Mouse (Mus musculus): ENCODE measurements around the gene Rangrf. TPM values are rescaled to one million over a fixed set of nuclear protein-coding genes. Genes with fewer than 3 reads are reported as not detected.
"Not testable (repeated sequence)": the region's sequence is repeated elsewhere in the genome, so short reads cannot be mapped to it uniquely, and the experiment has no call there.

The Rangrf gene
- polyA plus RNA-seq, 1 experiment from 2014 or later, result 62.2 TPM

GRCm38 (mm10) chr11:68973250-68974058 is 1.5 kb downstream of the Rangrf start:
- not testable (repeated sequence) for H3K27ac ChIP-seq; H3K36me3 ChIP-seq; H3K27me3 ChIP-seq (replicated peaks); H3K9me3 ChIP-seq
- Histone ChIP-seq H3K9ac (peak overlapping the region; percentile 21; the same call in 1 of the 2 replicates), H3K4me2 (replicated peaks) (peak overlapping the region; percentile 68), H3K4me1 (replicated peaks) (peaks cover 14% of the 10 kb centered on the region), H3K4me3 (replicated peaks) (peak overlapping the region; percentile 39)
- peak; percentile 93 for ATAC-seq
- under 1% methylated on average over 38 of the region's 38 CpGs for whole genome bisulfite sequencing

- 78% methylated on average over 4 of the region's 4 CpGs for WGBS
- ATAC-seq, result no peak
These were observed 4.8 kb downstream of the Rangrf start for GRCm38 (mm10) chr11:68970232-68970631.

GRCm38 (mm10) chr11:68968752-68969151 is 6.2 kb downstream of the Rangrf start:
- peak overlapping the region; percentile 96; the same call in 1 of the 2 replicates for H3K4me2 ChIP-seq (replicated peaks)
- WGBS, result 86% methylated on average over 11 of the region's 11 CpGs
- no peak overlapping the region for H3K4me3 ChIP-seq (replicated peaks)

More at GRCm38 (mm10) chr11:68970232-68970631, 4.8 kb downstream of the Rangrf start:
- no peak overlapping the region for H3K4me2 ChIP-seq (replicated peaks)
- H3K9me3 ChIP-seq, result no peaks in the 10 kb centered on the region
- no peak overlapping the region for H3K27ac ChIP-seq
- no peaks in the 10 kb centered on the region for H3K27me3 ChIP-seq (replicated peaks)
- H3K4me3 ChIP-seq (replicated peaks), result no peak overlapping the region
- H3K9ac ChIP-seq, result no peak overlapping the region
- no peaks in the 10 kb centered on the region for H3K36me3 ChIP-seq
- peaks cover 23% of the 10 kb centered on the region for H3K4me1 ChIP-seq (replicated peaks)

GRCm38 (mm10) chr11:68967337-68968282 is 7.4 kb downstream of the Rangrf start, which contains the start of gene Slc25a35:
Gene Slc25a35, plus strand, starts transcription at chr11:68968131.
- peaks cover 20% of the 10 kb centered on the region for H3K4me1 ChIP-seq (replicated peaks)
- WGBS, result under 1% methylated on average over 50 of the region's 50 CpGs
- H3K27ac ChIP-seq, result 0 out of 2 replicates have a peak within 1 kb of the TSS, but pooled peaks have one; percentile 19
- peak within 1 kb of the TSS; percentile 53 for H3K4me3 ChIP-seq (replicated peaks)
- no peaks in the 10 kb centered on the region for H3K36me3 ChIP-seq
- H3K9me3 ChIP-seq, result no peaks in the 10 kb centered on the region
- peak; percentile 98 for ATAC-seq
- peak within 1 kb of the TSS; percentile 50 for H3K9ac ChIP-seq
- peak within 1 kb of the TSS; percentile 96 for H3K4me2 ChIP-seq (replicated peaks)
- H3K27me3 ChIP-seq (replicated peaks), result no peaks in the 10 kb centered on the region

More at GRCm38 (mm10) chr11:68968752-68969151, 6.2 kb downstream of the Rangrf start:
- Histone ChIP-seq H3K9me3 (no peaks in the 10 kb centered on the region), H3K36me3 (no peaks in the 10 kb centered on the region), H3K9ac (no peak overlapping the region), H3K27me3 (replicated peaks) (no peaks in the 10 kb centered on the region), H3K4me1 (replicated peaks) (peaks cover 23% of the 10 kb centered on the region), H3K27ac (no peak overlapping the region)
- ATAC-seq, result no peak

- Histone ChIP-seq H3K9ac (no peak overlapping the region), H3K4me1 (replicated peaks) (peaks cover 14% of the 10 kb centered on the region), H3K4me3 (replicated peaks) (no peak overlapping the region), H3K9me3 (no peaks in the 10 kb centered on the region), H3K4me2 (replicated peaks) (no peak overlapping the region), H3K27ac (no peak overlapping the region), H3K27me3 (replicated peaks) (no peaks in the 10 kb centered on the region), H3K36me3 (no peaks in the 10 kb centered on the region)
- ATAC-seq, result no peak
- WGBS, result 41% methylated on average over 1 of the region's 1 CpGs
These were observed 8.4 kb downstream of the Rangrf start for GRCm38 (mm10) chr11:68966554-68966953.

GRCm38 (mm10) chr11:68965845-68966244 is 9.1 kb downstream of the Rangrf start:
- H3K27me3 ChIP-seq (replicated peaks), result no peaks in the 10 kb centered on the region
- no peaks in the 10 kb centered on the region for H3K9me3 ChIP-seq
- H3K4me2 ChIP-seq (replicated peaks), result no peak overlapping the region
- no peak overlapping the region for H3K27ac ChIP-seq
- no peak overlapping the region for H3K4me3 ChIP-seq (replicated peaks)
- 31% methylated on average over 3 of the region's 3 CpGs for WGBS
- no peaks in the 10 kb centered on the region for H3K36me3 ChIP-seq
- no peak for ATAC-seq
- peaks cover 14% of the 10 kb centered on the region for H3K4me1 ChIP-seq (replicated peaks)
- no peak overlapping the region for H3K9ac ChIP-seq

- no peaks in the 10 kb centered on the region for H3K36me3 ChIP-seq
These were observed 9.9 kb downstream of the Rangrf start for GRCm38 (mm10) chr11:68965050-68965449.

GRCm38 (mm10) chr11:68963405-68963804 is 11.6 kb downstream of the Rangrf start:
- no peak overlapping the region for H3K4me3 ChIP-seq (replicated peaks)
- no peaks in the 10 kb centered on the region for H3K36me3 ChIP-seq
- ATAC-seq, result no peak
- 79% methylated on average over 2 of the region's 2 CpGs for WGBS
- H3K27me3 ChIP-seq (replicated peaks), result no peaks in the 10 kb centered on the region
- no peak overlapping the region for H3K4me2 ChIP-seq (replicated peaks)
- no peak overlapping the region for H3K27ac ChIP-seq
- H3K4me1 ChIP-seq (replicated peaks), result peaks cover 9% of the 10 kb centered on the region
- no peaks in the 10 kb centered on the region for H3K9me3 ChIP-seq
- no peak overlapping the region for H3K9ac ChIP-seq

More at GRCm38 (mm10) chr11:68965050-68965449, 9.9 kb downstream of the Rangrf start:
- ATAC-seq, result no peak
- peaks cover 14% of the 10 kb centered on the region for H3K4me1 ChIP-seq (replicated peaks)
- H3K4me3 ChIP-seq (replicated peaks), result no peak overlapping the region
- H3K9ac ChIP-seq, result no peak overlapping the region
- no peak overlapping the region for H3K27ac ChIP-seq
- no peaks in the 10 kb centered on the region for H3K9me3 ChIP-seq
- no peak overlapping the region for H3K4me2 ChIP-seq (replicated peaks)
- H3K27me3 ChIP-seq (replicated peaks), result no peaks in the 10 kb centered on the region

- H3K27ac ChIP-seq; H3K9ac ChIP-seq; H3K9me3 ChIP-seq; H3K27me3 ChIP-seq (replicated peaks); H3K4me3 ChIP-seq (replicated peaks); H3K4me1 ChIP-seq (replicated peaks); ATAC-seq; H3K4me2 ChIP-seq (replicated peaks); H3K36me3 ChIP-seq: not testable (repeated sequence)
- 15% methylated on average over 11 of the region's 11 CpGs for WGBS
These were observed 12.8 kb downstream of the Rangrf start for GRCm38 (mm10) chr11:68962159-68962558.

- no peaks in the 10 kb centered on the region for H3K36me3 ChIP-seq
- no peaks in the 10 kb centered on the region for H3K9me3 ChIP-seq
- no peak overlapping the region for H3K9ac ChIP-seq
- WGBS, result 66% methylated on average over 3 of the region's 3 CpGs
- ATAC-seq, result no peak
- H3K27ac ChIP-seq, result no peak overlapping the region
- no peak overlapping the region for H3K4me2 ChIP-seq (replicated peaks)
- peaks cover 9% of the 10 kb centered on the region; the same call in 1 of the 2 replicates for H3K27me3 ChIP-seq (replicated peaks)
- H3K4me3 ChIP-seq (replicated peaks), result no peak overlapping the region
- H3K4me1 ChIP-seq (replicated peaks), result no peaks in the 10 kb centered on the region
These were observed 13.4 kb downstream of the Rangrf start for GRCm38 (mm10) chr11:68961596-68961995.

- H3K9me3 ChIP-seq, result no peaks in the 10 kb centered on the region
- H3K27ac ChIP-seq, result no peak overlapping the region
- peaks cover 26% of the 10 kb centered on the region for H3K27me3 ChIP-seq (replicated peaks)
- H3K4me2 ChIP-seq (replicated peaks), result no peak overlapping the region
- H3K9ac ChIP-seq, result no peak overlapping the region
- no peak overlapping the region for H3K4me3 ChIP-seq (replicated peaks)
- 85% methylated on average over 1 of the region's 1 CpGs for WGBS
- peaks cover 7% of the 10 kb centered on the region; the same call in 1 of the 2 replicates for H3K4me1 ChIP-seq (replicated peaks)
- no peak for ATAC-seq
- no peaks in the 10 kb centered on the region for H3K36me3 ChIP-seq
These were observed 17.0 kb downstream of the Rangrf start for GRCm38 (mm10) chr11:68957971-68958370.

GRCm38 (mm10) chr11:68957308-68957707 is 17.7 kb downstream of the Rangrf start, which contains the start of gene Arhgef15:
Gene Arhgef15, minus strand, starts transcription at chr11:68957480.
- H3K9ac ChIP-seq, result no peak within 1 kb of the TSS
- ATAC-seq, result no peak
- peak within 1 kb of the TSS; percentile 10; the same call in 1 of the 2 replicates for H3K4me3 ChIP-seq (replicated peaks)
- H3K9me3 ChIP-seq, result no peaks in the 10 kb centered on the region
- H3K27ac ChIP-seq, result peak within 1 kb of the TSS; percentile 4; the same call in 1 of the 2 replicates
- no peaks in the 10 kb centered on the region for H3K36me3 ChIP-seq
- 0 out of 2 replicates have a peak within 1 kb of the TSS, but pooled peaks have one; percentile 24 for H3K4me2 ChIP-seq (replicated peaks)
- peaks cover 26% of the 10 kb centered on the region for H3K27me3 ChIP-seq (replicated peaks)
- peaks cover 7% of the 10 kb centered on the region; the same call in 1 of the 2 replicates for H3K4me1 ChIP-seq (replicated peaks)
- WGBS, result 47% methylated on average over 8 of the region's 8 CpGs
